In genomic region chrX:101420700-101421095, GRCm38 (mm10) we compare ENCODE assay signal across 8 mouse cellular contexts. TPM values are rescaled to one million over a fixed set of nuclear protein-coding genes. Genes with fewer than 3 reads are reported as not detected.
A peak's percentile ranks its signal among the peaks of the same experiment; 100 is the strongest.
DNase-seq lines count a peak whose midpoint lies in the region; ATAC-seq and TF ChIP-seq lines count a peak whose summit lies in the region.

Gene Zmym3 (minus strand): TSS chrX:101420849.

- H3K27ac ChIP-seq in spleen, adult 2 months (ENCODE audit: insufficient read depth, low read length) = peak within 1 kb of the TSS; percentile 53
- H3K27ac ChIP-seq in heart, postnatal 0 days (ENCODE audit: low read depth) = peak within 1 kb of the TSS; percentile 81
- peak within 1 kb of the TSS; percentile 87 for H3K27ac ChIP-seq in limb, embryonic 10.5 days
- H3K27ac ChIP-seq in midbrain, embryonic 14.5 days (replicated peaks; ENCODE audit: low read depth, low read length) = peak within 1 kb of the TSS; percentile 86

- no peaks in the 10 kb centered on the region for H3K9me3 ChIP-seq in heart, postnatal 0 days (replicated peaks; ENCODE audit: control insufficient read depth, low read length)
- H3K9me3 ChIP-seq in limb, embryonic 10.5 days (replicated peaks) = no peaks in the 10 kb centered on the region
- no peaks in the 10 kb centered on the region for H3K9me3 ChIP-seq in midbrain, embryonic 14.5 days (ENCODE audit: control insufficient read depth, low read length)

- no peak for TF ChIP-seq EP300 in heart, postnatal 0 days (IDR thresholded peaks at IDR 0.05; ENCODE audit: low read depth)

- 64% methylated on average over 4 of the region's 4 CpGs for WGBS in spleen, adult 2 months
- 39% methylated on average over 4 of the region's 4 CpGs for WGBS in heart, postnatal 0 days
- WGBS in limb, embryonic 10.5 days = 26% methylated on average over 4 of the region's 4 CpGs
- WGBS in midbrain, embryonic 14.5 days = 28% methylated on average over 4 of the region's 4 CpGs

- TF ChIP-seq POLR2A in spleen, adult 2 months (IDR thresholded peaks at IDR 0.05; ENCODE audit: low read depth, low read length) = no peak

- peaks cover 2% of the 10 kb centered on the region; the same call in 1 of the 2 replicates for H3K4me1 ChIP-seq in spleen, adult 2 months (ENCODE audit: control insufficient read depth, insufficient read depth, insufficient read length)
- no peaks in the 10 kb centered on the region for H3K4me1 ChIP-seq in heart, postnatal 0 days (ENCODE audit: control insufficient read depth, insufficient read depth)
- H3K4me1 ChIP-seq in limb, embryonic 10.5 days = peaks cover 18% of the 10 kb centered on the region
- H3K4me1 ChIP-seq in midbrain, embryonic 14.5 days (ENCODE audit: control insufficient read depth, insufficient read depth, low read length) = peaks cover 8% of the 10 kb centered on the region

- H3K9ac ChIP-seq in heart, postnatal 0 days (replicated peaks; ENCODE audit: low read depth, low read length) = peak within 1 kb of the TSS; percentile 80
- peak within 1 kb of the TSS; percentile 50; the same call in 1 of the 2 replicates for H3K9ac ChIP-seq in midbrain, embryonic 14.5 days (replicated peaks; ENCODE audit: low read length)

- TF ChIP-seq CTCF in spleen, adult 2 months (IDR thresholded peaks at IDR 0.05; ENCODE audit: extremely low read depth, insufficient read depth, insufficient read length, insufficient replicate concordance) = no peak
- no peak for TF ChIP-seq CTCF in heart, postnatal 0 days (IDR thresholded peaks at IDR 0.05; ENCODE audit: low read depth)

- peak within 1 kb of the TSS; percentile 73 for H3K4me2 ChIP-seq in heart, postnatal 0 days (ENCODE audit: low read depth, low read length)
- H3K4me2 ChIP-seq in midbrain, embryonic 14.5 days (ENCODE audit: low read length) = peak within 1 kb of the TSS; percentile 57

- no peaks in the 10 kb centered on the region for H3K36me3 ChIP-seq in spleen, adult 2 months (ENCODE audit: control insufficient read depth, insufficient read depth, low read length)
- H3K36me3 ChIP-seq in heart, postnatal 0 days (replicated peaks; ENCODE audit: control insufficient read depth, insufficient read depth, low read length) = no peaks in the 10 kb centered on the region
- peaks cover 12% of the 10 kb centered on the region for H3K36me3 ChIP-seq in limb, embryonic 10.5 days
- no peaks in the 10 kb centered on the region for H3K36me3 ChIP-seq in midbrain, embryonic 14.5 days (ENCODE audit: control insufficient read depth, insufficient read depth, low read length)

- H3K4me3 ChIP-seq in spleen, adult 2 months (ENCODE audit: extremely low read depth, insufficient read depth, insufficient read length) = peak within 1 kb of the TSS; percentile 73
- H3K4me3 ChIP-seq in heart, postnatal 0 days (ENCODE audit: low read depth, low read length) = peak within 1 kb of the TSS; percentile 72
- H3K4me3 ChIP-seq in limb, embryonic 10.5 days = peak within 1 kb of the TSS; percentile 63
- peak within 1 kb of the TSS; percentile 52 for H3K4me3 ChIP-seq in midbrain, embryonic 14.5 days (replicated peaks; ENCODE audit: low read depth, low read length)

- ATAC-seq in common myeloid progenitor, adult 5-6 weeks (replicated peaks; ENCODE audit: low read depth, poor library complexity, severe bottlenecking) = no peak
- ATAC-seq in heart, postnatal 0 days (ENCODE audit: insufficient read depth, low read depth) = 0 out of 2 replicates have a peak, but pooled peaks have one; percentile 15
- ATAC-seq in midbrain, embryonic 14.5 days (ENCODE audit: low FRiP score, low TSS enrichment) = no peak

- no peaks in the 10 kb centered on the region for H3K27me3 ChIP-seq in spleen, adult 2 months (ENCODE audit: control insufficient read depth, insufficient read depth, low read length)
- no peaks in the 10 kb centered on the region for H3K27me3 ChIP-seq in heart, postnatal 0 days (ENCODE audit: control insufficient read depth, insufficient read depth, low read length)
- peaks cover 75% of the 10 kb centered on the region for H3K27me3 ChIP-seq in limb, embryonic 10.5 days (ENCODE audit: low read depth, poor library complexity, severe bottlenecking)
- no peaks in the 10 kb centered on the region for H3K27me3 ChIP-seq in midbrain, embryonic 14.5 days (ENCODE audit: control insufficient read depth, insufficient read depth, low read length)

- DNase-seq in spleen, adult 2 months (ENCODE audit: low read depth in 1 of 2, low spot score in 2 of 2) = no peak
- no peak for DNase-seq in spleen, postnatal 36 days (ENCODE audit: low spot score in 2 of 2)
- no peak for DNase-seq in heart, postnatal 0 days (ENCODE audit: low spot score)
- DNase-seq in limb, embryonic 10.5 days (ENCODE audit: low spot score) = no peak
- peak; percentile 7 for DNase-seq in midbrain, embryonic 14.5 days
- DNase-seq in spleen, adult 12 weeks (ENCODE audit: low spot score) = no peak
- no peak for DNase-seq in spleen, postnatal 4 days (ENCODE audit: low spot score in 2 of 2)

RNA-seq across cellular contexts. Expression of gene Zmym3, which starts in this region (rescaled TPM):
- 15.9 and 16.3 TPM in 2 replicates for polyA plus RNA-seq in spleen, adult 2 months (2012; rRNA removed)
- 45.9 and 53.1 TPM in 2 replicates for total RNA-seq in common myeloid progenitor, adult 5-6 weeks (2017)
- 38.9 and 41.6 TPM in 2 replicates for total RNA-seq in heart, postnatal 0 days (2014; rRNA removed; ENCODE audit: low replicate concordance)
- 12.2 and 14.2 TPM in 2 replicates for polyA plus RNA-seq in heart, postnatal 0 days (2015; fragmentation: Nextera tagmentation; extraction: Ambion mirVana)
- polyA plus RNA-seq in limb, embryonic 10.5 days (2016; fragmentation: Nextera tagmentation; extraction: Ambion mirVana) = 23.0 and 30.8 TPM in 2 replicates
- 67.9 and 75.2 TPM in 2 replicates for polyA plus RNA-seq in midbrain, embryonic 14.5 days (2014; fragmentation: Nextera tagmentation; extraction: Ambion mirVana)
